Mouse (Mus musculus) neural tube, embryonic 10.5 days (tissue): ENCODE data around the gene Fmnl3.

Experiments used
- DNase-seq: peaks from one replicate; pipeline ENCODE4 v3.0.0-alpha.2; 2017; ENCODE audit warnings: low spot score; ENCODE audit errors: extremely low spot score

The Fmnl3 gene

DNA sequence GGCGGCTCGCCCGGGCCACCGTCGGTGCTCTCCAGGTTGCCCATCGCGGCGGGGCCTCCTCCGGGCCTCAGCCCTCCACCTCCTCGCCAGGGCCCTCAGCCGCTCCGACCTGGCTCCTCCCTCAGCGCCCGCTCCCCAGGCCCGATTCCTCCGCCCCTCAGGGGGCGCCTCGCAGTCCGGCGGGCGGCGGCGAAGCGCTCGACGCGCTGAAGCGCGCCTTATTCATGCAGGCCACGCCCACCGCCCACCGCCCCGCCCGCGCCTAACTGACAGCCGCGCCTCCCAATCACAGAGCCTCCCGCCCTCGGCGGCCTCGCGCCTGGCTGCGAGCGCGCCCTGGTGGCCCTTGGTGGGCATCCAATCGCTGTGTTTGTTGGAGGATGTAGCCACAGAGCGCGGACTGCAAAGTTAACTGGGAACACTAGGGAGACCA, at the start of gene Fmnl3:
Gene Fmnl3, minus strand, starts transcription at position 224 of the 433 bp plus-strand sequence.
- peak; percentile 100 for DNase-seq

DNA sequence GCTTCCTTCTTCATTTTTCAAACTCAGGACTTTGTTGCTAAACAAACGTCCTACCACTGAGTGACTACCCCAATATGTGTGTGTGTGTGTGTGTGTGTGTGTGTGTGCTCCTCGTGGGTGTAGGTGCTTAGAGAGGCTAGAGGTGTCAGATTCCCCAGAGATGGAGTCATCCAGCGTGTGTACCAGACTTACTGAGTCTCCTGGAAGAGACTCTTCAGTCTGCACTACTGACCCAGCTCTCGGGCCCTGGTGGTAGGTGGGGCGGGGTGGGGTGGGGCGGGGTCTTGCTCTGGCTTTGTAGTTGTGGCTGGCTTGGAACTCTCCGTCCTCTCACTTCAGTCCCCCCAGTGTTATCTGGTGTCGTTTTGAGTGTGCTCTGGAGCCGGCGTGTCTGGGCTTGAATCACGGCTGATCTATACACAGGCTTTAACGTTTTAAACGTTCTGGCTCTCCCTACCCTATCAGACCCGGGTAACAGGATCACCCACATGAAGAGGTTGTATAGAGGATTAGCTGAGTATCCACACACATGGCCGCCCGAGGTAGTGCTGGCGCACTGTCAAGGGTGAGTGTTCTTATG, 47.5 kb upstream of the Fmnl3 start:
- DNase-seq: no peak

DNA sequence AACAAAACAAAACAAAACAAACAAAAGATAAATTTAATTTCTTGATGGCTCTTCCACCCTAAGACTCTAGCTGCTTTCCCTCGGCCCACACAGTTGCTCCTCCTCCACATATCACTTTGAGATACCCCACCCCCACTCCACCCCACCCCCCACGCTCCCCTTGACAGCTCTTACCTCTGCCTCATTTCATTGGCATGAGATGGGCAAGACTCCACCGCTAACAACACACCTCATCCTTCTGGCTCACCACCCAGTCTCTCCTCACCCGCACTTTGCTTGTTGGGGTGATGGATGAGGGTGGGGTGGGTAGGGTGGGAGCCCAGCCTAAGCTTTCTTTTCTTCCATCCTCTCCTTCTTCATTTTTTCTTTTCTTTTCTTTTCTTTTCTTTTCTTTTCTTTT, 46.7 kb upstream of the Fmnl3 start:
- DNase-seq: no peak

DNA sequence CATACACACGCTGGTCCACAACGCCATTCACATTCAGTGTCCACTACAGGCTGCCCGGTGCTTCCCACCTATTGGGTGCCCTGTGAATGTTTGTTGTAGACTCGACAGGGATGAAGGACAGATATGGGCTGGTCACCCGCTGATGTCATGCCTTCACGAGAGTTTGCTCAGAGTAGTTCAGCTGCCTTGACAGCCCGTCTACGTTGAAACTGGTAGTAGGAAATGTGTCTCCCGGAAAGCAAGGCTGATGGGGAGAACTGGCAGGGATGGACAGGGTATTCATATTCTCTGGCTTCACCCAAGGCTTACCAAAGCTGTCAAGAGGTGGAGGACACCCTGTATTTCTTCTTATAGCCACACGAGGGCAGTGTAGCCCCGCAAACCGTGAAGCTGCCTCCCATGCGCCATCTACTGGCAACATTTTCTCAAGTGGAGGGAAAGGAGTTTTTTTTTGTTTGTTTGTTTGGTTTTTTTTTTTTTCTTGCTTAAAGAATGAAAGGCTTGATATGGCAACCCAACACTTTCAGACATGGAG, 46.1 kb upstream of the Fmnl3 start:
- peak; percentile 65 for DNase-seq

DNA sequence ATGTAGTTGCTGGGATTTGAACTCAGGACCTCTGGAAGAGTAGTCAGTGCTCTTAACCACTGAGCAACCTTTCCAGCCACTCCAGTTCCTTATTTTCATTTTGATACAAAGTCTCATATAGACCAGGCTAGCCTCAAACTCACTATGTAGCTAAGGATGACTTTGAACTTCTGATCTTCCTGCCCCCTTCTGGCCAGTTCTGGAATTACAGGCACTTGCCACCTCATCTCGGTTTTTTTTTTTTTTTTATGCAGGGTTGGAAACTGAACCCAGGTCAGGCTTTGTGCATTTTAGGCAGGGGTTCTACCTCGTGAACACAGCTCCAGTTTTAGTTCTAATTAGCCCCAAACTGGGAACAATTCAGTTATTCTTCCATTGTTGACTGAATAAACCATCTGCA, 45.5 kb upstream of the Fmnl3 start:
- DNase-seq: peak; percentile 45

DNA sequence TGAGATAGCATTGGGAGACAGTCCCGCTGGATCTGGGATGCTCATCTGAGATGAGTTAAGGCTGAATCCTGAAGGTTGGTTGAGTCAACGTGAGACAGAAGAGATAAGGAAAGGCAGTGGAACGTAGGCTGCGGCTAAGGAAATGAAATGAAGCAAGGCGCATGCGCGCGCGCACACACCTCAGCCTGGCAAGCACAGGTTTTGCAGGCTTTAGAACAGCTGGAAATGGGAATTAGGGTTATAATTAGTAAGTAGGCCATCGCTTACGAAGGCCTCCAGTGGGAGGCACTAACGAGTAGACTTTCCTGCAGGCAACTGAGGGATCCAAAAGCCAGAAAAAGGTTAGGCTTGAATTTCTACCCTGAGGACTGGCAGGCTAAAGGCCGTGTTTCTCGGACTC, 41.5 kb upstream of the Fmnl3 start:
- DNase-seq: no peak

DNA sequence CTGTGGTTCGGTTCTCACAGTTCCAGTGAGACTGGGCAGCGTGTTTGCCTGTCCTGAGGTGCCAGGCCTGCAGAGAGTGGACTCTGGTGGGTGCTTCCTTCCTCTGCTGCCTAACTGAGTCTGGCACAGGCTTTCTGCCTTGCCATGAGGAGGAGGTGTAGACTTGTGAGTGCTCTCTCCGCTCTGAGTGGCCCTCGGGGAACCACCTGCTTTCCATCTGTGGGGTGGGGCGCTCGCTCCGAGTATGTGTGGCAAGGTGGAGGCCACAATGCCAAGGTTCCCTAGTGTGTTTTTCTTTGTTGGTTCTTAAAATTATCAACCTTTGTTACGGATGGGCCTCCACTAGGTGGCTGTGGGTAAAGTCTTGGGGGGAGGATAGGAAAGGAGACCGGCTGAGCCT, 38.6 kb upstream of the Fmnl3 start:
- no peak for DNase-seq

DNA sequence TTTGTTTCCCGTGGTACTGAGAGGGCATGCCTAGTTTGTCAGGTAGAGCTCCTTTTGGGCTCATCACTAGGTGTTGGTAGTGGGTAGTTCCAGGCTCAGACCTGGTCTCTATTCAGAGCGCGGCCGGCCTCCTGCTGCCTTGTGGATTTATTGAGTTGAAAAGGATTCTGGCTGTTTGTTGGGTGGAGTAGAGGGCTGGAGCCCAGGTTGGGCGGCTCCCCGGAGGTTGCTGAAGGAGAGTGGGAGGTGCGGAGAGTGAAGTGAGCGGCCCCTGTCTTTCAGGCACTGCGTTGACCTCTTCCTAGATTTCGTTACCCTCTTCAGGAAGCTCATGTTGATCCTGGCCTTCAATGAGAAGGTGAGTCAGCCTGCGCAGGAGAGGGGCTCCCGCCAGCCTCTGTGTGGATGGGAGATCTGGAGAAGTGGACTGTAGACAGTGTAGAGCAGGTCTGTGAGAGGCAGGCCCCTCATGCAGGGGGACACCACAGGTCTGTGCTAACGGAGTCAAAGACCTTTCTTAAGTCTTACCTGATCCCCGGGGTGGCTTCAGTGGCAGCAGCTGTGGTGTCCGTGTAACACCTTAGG, 36.8 kb upstream of the Fmnl3 start:
- no peak for DNase-seq

DNA sequence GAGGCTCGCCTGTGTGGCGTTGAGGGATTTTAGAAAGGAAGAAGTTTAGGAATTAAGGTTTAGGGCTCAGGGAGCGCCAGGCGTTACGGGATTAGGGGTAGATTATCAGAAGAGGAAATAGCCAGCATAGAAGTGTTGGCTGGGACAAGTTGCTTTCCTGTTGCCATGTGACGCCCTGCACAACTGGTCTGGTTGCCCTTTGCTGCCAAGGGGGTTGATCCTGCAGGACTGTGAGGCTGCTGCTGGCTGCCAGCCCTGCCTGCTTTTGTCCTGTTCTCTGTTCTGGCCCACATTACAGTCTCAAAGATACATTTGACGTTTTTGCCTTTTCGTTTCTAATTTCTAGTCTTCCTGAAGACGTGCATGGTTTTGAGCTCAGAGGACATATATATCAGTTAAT, 34.9 kb upstream of the Fmnl3 start:
- DNase-seq: no peak

DNA sequence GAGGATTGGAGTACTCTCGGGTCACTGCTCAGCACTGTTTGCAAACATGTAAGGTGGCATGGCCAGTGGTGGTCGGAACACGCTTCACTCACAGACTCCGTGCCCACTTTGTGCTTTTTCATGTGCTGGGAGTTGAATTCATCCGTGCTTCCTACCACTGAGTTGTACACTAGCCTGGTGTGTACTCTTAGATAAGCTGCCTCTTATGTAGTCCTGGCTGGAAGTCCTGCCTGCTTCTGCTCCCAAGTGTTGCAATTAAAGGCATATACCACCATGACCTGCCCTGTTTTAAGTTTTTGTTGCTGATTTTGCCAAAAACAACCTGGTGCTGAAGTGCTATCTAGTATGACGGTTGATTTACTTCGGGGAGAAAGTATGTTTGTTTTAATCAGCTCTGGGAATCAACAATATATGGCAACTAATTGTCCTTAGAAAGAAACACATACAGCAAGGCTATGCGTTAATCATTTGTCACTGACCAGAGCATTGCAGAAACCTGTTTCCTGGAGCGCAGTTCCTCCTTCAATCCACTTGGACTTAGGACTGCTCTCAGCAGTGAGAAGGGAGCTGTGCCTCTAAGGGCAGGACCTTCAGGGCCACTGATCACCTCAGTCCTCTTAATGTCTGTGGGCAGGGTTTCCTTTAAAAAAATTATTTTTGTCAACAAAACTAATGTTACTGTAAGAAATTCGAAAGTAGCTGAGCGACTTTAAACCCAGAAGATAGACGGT, 33.0 kb upstream of the Fmnl3 start:
- no peak for DNase-seq

DNA sequence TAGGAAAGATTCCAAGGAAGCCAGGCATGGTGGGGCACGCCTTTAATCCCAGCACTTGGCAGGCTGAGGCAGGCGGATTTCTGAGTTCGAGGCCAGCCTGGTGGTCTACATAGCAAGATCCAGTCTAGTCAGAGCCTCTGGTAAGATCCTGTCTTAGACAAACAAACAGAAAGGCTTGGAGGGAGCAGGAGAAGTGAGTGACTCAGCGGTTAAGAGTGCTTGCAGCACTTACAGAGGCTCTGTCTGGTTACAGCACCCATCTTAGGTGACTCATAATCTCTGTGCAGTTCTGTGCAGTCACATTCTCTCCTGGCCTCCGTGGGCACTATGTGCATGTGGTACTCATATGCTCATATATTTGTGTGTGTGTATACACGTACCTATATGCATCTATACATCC, 30.3 kb upstream of the Fmnl3 start:
- no peak for DNase-seq

DNA sequence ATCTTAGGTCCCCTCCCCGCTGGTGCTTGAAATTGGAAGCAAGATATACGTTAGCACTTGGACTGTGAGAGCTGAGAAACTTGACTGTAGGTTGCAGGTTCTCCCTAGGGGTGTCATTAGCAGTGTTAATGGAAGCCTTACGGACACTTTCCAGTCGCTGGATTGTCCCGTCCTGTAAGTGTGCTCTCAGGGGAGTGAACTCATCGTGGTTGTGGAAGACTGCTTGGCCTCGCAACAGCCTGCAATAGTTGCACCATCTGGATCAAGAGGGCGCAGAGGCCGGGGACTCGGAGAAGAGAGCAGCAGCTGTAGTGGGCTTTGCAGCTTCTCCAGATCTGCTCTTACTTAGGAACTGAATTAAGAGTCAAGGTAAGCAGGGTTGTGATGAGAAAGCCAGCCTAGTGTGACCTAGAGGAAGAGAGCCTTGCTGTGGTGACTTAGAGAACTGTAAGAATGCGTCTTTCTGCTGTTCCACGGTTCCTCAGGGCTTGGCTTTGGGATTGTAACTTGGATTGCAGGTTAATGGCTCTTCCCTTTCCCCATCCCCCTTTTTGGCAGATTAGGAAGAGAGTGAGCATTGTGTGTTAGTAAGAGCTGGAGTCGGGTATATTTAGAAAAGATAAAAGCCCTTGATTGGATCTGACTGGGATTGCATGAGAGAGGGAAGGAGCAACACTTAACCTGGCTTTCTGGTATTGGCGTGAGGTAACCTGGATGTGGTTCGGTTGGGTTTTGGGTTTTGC, 29.4 kb upstream of the Fmnl3 start:
- DNase-seq: no peak

DNA sequence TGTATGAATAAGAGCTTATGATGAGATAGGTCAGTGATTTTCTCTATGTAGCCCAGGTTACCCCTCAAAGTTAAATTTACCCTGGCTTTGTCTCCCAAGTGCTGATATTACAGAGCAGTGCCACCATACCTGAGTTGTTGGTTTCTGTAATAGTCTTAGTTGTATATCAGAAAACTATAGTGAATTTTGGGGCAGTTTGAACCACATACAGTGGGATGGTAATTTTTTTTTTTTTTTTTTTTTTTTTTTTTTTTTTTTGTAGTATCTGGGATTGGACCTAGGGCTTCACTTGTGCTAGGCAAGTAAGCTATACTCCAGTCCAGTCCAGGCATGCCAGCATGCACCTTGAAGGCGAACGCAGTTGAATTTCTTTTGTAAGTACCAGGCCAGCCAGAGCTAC, 27.3 kb upstream of the Fmnl3 start:
- no peak for DNase-seq

DNA sequence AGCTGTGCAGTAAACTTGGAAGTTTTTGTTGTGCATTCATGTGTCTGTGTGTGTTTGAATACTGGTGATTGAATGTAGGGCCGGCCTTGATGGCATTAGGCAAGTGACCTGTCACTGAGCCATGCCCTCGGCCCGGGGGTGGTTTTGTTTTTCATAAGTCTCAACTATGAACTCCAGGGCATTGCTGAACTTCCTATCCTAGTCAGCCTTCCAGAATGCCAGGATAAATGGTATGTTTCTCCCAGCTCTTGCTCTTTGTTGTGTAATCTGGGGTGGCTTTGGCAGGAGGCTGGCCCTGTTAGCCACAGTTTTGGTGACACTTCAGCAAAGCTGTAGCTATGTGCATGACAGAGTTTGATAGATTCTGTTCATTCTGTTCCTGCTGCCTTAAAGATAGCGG, 26.6 kb upstream of the Fmnl3 start:
- no peak for DNase-seq

DNA sequence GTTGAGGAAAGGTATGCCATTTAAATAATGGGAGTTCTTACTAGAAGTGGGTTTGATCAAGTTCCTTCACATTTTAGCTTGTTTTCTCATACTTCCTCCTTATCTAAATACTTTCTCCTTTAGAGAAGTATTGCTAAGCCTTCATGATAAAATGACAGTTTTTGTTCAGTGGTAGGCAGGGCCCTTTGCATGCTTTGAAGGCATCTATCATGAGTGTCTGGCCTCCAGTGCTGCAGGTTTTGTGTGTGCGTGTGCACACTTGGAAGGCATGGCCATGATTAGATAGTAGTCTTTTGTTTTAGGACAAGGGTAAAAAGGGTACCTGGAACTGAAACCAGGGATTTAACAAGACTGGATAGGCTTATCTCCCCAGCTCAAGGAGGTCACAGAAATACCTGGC, 26.2 kb upstream of the Fmnl3 start:
- no peak for DNase-seq

DNA sequence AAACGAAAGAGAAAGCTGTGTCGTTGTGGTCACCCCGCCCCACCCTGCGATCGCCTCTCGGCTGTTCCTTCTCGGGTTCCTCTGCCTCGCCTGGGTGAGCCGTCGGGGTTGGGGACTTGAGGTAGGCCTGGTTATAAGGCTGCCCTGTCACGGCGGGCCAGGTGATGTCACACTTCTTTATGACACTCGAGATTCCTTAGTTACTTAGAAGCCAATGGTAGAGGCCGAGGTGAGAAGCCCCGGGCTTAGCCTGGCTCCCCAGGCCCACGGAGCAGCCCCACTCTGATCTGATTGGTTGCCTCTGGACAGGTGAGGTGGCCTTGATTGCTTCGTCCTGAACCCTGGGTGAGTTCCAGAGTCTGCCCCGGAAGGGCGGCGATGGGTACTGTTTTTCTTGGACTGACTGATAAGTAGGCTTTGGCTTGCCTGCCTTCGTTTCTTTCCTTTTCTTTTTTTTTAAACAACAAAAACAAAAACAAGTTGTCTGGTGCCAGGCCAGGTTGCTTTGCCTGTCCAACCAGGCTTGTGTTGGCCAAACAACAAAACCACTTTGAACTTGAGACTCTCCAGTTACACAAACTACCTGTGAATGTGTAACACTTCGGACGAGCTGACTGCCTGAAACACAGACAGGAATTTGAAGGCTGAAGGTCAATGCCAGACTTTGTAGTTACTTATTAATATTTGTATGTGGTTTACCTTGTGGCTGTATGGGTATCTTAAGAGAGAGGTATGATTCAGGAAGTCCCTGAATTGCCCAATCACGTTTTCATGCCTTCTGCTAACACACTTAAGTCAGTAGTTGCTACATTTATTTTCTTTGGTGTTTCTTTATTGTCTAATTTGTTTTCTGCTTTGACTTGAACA, 23.3 kb upstream of the Fmnl3 start:
- no peak for DNase-seq

DNA sequence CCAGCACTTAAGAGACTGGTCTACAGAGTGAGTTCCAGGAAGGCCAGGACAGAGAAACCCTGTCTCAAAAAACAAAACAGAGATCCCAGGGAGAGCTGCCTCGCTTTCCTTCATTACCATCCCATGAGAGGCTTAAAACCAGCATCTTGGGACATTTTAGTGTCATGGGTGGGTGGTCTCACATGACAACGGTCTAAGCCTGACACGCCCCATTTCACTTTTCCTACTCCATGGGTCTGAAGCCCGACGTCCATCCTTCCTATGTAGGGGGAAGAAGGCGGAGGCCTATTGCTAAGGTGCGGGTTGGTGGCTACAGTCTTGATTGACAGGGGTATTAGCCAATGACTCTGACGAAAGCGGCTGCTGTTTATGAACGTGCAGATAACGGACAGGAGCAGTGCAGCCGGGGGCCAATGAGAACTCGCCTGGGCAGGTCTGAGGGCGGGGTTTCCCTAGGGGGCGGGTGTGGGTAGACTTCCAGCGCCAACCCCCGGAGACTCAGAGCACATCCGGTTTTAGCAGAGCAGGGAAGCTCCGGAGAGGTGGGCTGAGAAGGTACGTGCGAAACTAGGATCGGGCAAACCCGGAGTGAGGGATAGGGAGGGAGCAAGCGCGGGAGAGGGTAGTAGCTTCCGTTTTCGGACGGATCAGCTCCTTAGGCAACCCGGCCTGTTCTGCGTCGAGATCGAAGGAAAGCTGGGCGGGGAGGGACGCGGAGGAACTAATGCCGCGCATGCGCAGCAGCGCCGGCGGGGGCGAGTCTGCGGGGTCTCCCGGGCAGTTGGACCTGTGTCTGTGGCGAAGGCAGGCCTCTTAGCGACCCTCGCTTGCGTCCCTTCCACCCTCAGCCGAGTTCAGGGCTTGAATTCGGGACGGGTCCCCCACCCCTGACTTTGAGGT, 22.5 kb upstream of the Fmnl3 start, which contains the start of gene Tmbim6:
Gene Tmbim6, plus strand, starts transcription at position 397 of the 900 bp plus-strand sequence.
- peak; percentile 96 for DNase-seq

DNA sequence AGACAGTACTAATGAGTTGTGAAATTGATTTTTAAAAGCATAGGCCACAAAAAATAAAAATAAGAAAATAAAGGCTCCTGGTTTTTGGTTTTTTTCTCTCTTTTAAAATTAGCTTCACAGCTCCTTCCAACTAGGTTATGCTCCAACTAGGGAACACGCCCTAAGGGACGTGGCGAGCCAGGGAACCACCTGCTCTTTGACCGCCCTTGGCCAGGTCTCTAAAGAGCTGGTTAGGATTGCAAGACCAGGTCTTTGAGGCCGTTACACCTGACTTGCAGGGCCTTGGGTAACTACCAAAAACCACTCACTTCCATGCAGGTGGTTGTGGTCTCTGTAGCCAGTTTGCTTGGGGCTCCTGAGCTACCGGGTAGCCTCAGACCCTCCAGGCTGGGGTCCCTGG, 21.7 kb upstream of the Fmnl3 start:
- no peak for DNase-seq

DNA sequence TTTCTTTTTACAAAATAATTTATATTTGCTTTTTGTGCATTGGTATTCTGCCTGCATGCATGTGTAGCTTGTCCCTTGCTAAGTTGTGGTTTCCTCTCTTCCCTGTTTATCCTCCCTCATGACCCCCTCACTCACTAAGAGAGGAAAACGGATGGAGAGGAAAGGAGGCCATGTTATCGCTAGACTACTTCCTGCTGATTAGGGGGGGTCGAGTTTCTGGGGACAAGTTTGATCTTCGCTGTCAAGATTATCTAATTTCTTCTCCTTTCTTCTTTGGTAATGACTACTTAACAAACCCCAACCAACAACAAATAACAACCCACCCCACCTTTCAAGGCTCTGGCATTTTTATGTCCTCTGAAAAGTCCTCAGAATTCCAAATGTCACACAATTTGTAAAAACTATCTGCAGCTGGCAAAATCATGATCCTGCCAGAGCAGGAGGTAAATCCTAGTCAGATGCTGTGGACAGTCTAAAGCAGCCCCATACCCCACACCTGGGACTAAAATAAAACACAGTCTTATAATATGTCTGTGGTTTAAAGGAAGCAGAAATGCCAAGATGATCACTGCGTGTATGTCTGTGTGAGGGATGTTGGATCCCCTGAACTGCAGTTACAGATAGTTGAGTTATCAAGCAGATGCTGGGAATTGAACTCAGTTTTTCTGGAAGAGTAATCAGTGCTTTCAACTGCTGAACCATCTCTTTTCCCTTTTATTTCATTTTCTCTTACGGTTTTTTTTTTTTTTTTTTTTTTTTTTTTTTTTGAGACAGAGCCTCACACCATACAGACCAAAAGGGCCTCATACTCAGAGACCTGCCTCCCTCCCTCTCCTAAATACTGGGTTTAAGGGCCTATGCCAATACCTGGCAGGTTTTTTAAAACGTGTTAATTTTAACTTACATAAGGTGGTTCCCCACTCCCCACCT, 20.5 kb upstream of the Fmnl3 start:
- no peak for DNase-seq
